Mouse (Mus musculus) hindbrain, embryonic 16.5 days (tissue): ENCODE measurements around the gene Akap1. TPM values are rescaled to one million over a fixed set of nuclear protein-coding genes. Genes with fewer than 3 reads are reported as not detected.

Experiments used
- ATAC-seq: fragments of 200-750 bp; cut with Nextera tagmentation; 2 replicates; pipeline ENCODE4 v1.8.0; 2017; ENCODE audit warnings: moderate TSS enrichment, moderate library complexity
- H3K27ac ChIP-seq: fragments of 300-500 bp; sonication (generic); 2 replicates; pipeline ENCODE4 v1.5.1; 2014; ENCODE audit warnings: low read depth, mild to moderate bottlenecking, control low read depth, low read length, moderate library complexity
- H3K27me3 ChIP-seq: fragments of 300-500 bp; sonication (generic); replicated peaks from 2 replicates; pipeline ENCODE4 v1.6.1; 2014; ENCODE audit warnings: low read length; ENCODE audit not compliant: control insufficient read depth, insufficient read depth
- H3K36me3 ChIP-seq: fragments of 300-500 bp; sonication (generic); 2 replicates; pipeline ENCODE4 v1.6.1; 2014; ENCODE audit warnings: mild to moderate bottlenecking, low read length, moderate library complexity, mixed read lengths; ENCODE audit not compliant: control insufficient read depth, insufficient read depth
- H3K4me1 ChIP-seq: fragments of 300-500 bp; sonication (generic); 2 replicates; pipeline ENCODE4 v1.6.1; 2014; ENCODE audit warnings: low read depth, low read length; ENCODE audit not compliant: control insufficient read depth, insufficient read depth
- H3K4me2 ChIP-seq: fragments of 300-500 bp; sonication (generic); 2 replicates; pipeline ENCODE4 v1.6.1; 2014; ENCODE audit warnings: mild to moderate bottlenecking, low read length, control low read depth, moderate library complexity
- H3K4me3 ChIP-seq: fragments of 300-500 bp; sonication (generic); 2 replicates; pipeline ENCODE4 v1.5.1; 2014; ENCODE audit warnings: mild to moderate bottlenecking, low read length, control low read depth, moderate library complexity
- H3K9ac ChIP-seq: fragments of 300-500 bp; sonication (generic); 2 replicates; pipeline ENCODE4 v1.6.1; 2014; ENCODE audit warnings: low read depth, mild to moderate bottlenecking, control low read depth, low read length, moderate library complexity
- H3K9me3 ChIP-seq: fragments of 300-500 bp; sonication (generic); 2 replicates; pipeline ENCODE4 v1.6.1; 2014; ENCODE audit warnings: mild to moderate bottlenecking, low read length, moderate library complexity; ENCODE audit not compliant: control insufficient read depth
- WGBS: fragments of 180-500 bp; shearing (Covaris S2); extraction: QIAGEN DNeasy Blood & Tissue Kit; methylation state at CpG from one replicate; pipeline ENCODE4 v1.1.7; 2014; 5-methylcytosine and 5-hydroxymethylcytosine counted together
- polyA plus RNA-seq: library from polyadenylated mRNA; unstranded; fragments of >200 nt; fragmentation: Nextera tagmentation; extraction: Ambion mirVana; gene quantifications from 2 replicates; pipeline ENCODE4 v1.2.1, GENCODE M21; 2015

Akap1 gene
- polyA plus RNA-seq, 1 experiment from 2014 or later: 28.5 TPM

DNA sequence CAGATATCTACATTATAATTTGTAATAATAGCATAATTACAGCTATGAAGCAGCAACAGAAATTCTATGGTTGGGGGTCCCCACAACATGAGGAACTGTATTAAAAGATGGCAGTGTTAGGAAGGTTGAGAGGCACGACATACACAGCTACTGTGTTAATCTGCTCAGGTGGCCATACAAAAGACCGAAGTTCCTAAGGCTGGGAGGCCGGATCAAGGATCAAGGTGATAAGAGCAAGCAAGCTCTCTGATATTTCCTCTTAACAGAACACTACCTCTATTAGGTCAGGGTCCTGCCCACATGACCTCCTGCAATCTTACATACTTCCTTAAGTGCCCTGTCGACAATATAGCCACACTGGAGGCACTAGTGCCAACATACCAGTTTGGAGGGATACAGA lies 80.9 kb downstream of the Akap1 start:
- H3K27me3 ChIP-seq: no peaks in the 10 kb centered on the region
- H3K27ac ChIP-seq: no peak overlapping the region
- no peaks in the 10 kb centered on the region for H3K4me1 ChIP-seq
- ATAC-seq: no peak
- H3K36me3 ChIP-seq: no peaks in the 10 kb centered on the region
- H3K9ac ChIP-seq: no peak overlapping the region
- no peaks in the 10 kb centered on the region for H3K9me3 ChIP-seq
- 92% methylated on average over 4 of the region's 4 CpGs for WGBS
- no peak overlapping the region for H3K4me3 ChIP-seq
- no peak overlapping the region for H3K4me2 ChIP-seq

- Histone ChIP-seq H3K36me3 (no peaks in the 10 kb centered on the region), H3K4me3 (no peak overlapping the region), H3K27me3 (no peaks in the 10 kb centered on the region), H3K4me2 (no peak overlapping the region), H3K4me1 (no peaks in the 10 kb centered on the region), H3K9ac (no peak overlapping the region), H3K27ac (no peak overlapping the region), H3K9me3 (no peaks in the 10 kb centered on the region)
- 93% methylated on average over 5 of the region's 5 CpGs for WGBS
- no peak for ATAC-seq
Measured at GRCm38 (mm10) chr11:88782531-88782930, 81.9 kb downstream of the Akap1 start.

Other genes starting within 250 kb of the Akap1 start
- gene Msi2, start 146.1 kb downstream of the Akap1 start, polyA plus RNA-seq: 28.8 and 31.0 TPM in 2 replicates
- gene Scpep1, start 90.9 kb upstream of the Akap1 start, polyA plus RNA-seq: 38.4 and 40.0 TPM in 2 replicates
- gene Elobl, start 102.3 kb upstream of the Akap1 start, polyA plus RNA-seq: not detected in 2 replicates
- gene Coil, start 105.7 kb upstream of the Akap1 start, polyA plus RNA-seq: 26.6 and 27.6 TPM in 2 replicates
- 4.6 and 5.4 TPM in 2 replicates for gene Trim25, start 134.8 kb upstream of the Akap1 start, polyA plus RNA-seq
- 16.4 and 16.7 TPM in 2 replicates for gene Dgke, start 202.3 kb upstream of the Akap1 start, polyA plus RNA-seq
- not detected in 2 replicates for gene Gm525, start 209.3 kb upstream of the Akap1 start, polyA plus RNA-seq